Mouse (Mus musculus) G1E (cell line): ENCODE data around the gene Kif13a. TPM values are rescaled to one million over a fixed set of nuclear protein-coding genes. Genes with fewer than 3 reads are reported as not detected.

Experiments used
- ATAC-seq: 2 replicates; pipeline ENCODE4 v1.8.0; 2016; ENCODE audit warnings: mild to moderate bottlenecking; ENCODE audit not compliant: insufficient number of reproducible peaks, poor library complexity, low FRiP score, severe bottlenecking; ENCODE audit errors: extremely low read depth
- DNase-seq: peaks from one replicate; pipeline ENCODE4 v3.0.0; 2012; ENCODE audit warnings: low spot score
- H3K27me3 ChIP-seq: 2 replicates; pipeline ENCODE4 v1.6.1; 2012; ENCODE audit warnings: mild to moderate bottlenecking, low read length, inconsistent platforms; ENCODE audit not compliant: insufficient read depth
- H3K36me3 ChIP-seq: replicated peaks from 2 replicates; pipeline ENCODE3; 2012; ENCODE audit warnings: mild to moderate bottlenecking, inconsistent platforms
- H3K4me1 ChIP-seq: 2 replicates; pipeline ENCODE4 v1.6.1; 2012; ENCODE audit warnings: low read depth, low read length, inconsistent platforms, mixed read lengths; ENCODE audit not compliant: insufficient read depth
- H3K4me3 ChIP-seq: 2 replicates; pipeline ENCODE4 v1.5.1; 2012; ENCODE audit warnings: low read depth, mild to moderate bottlenecking, inconsistent platforms, low read length, moderate library complexity, mixed read lengths
- H3K9me3 ChIP-seq: replicated peaks from 2 replicates; pipeline ENCODE4 v1.6.1; 2012; ENCODE audit warnings: inconsistent platforms
- CTCF ChIP-seq: IDR thresholded peaks from 2 replicates; pipeline ENCODE4 v1.5.1; 2012; ENCODE audit warnings: low read depth, low read length, inconsistent platforms, mixed read lengths
- GATA1 ChIP-seq: IDR thresholded peaks from 2 replicates; pipeline ENCODE4 v1.6.1; 2012; ENCODE audit warnings: borderline replicate concordance, low read length, inconsistent platforms, mixed read lengths
- GATA2 ChIP-seq: IDR thresholded peaks from 2 replicates; pipeline ENCODE4 v1.6.1; 2012; ENCODE audit warnings: low read depth, low read length, inconsistent platforms, borderline replicate concordance
- POLR2AphosphoS5 ChIP-seq: IDR thresholded peaks from 2 replicates; pipeline ENCODE4 v1.6.1; 2012; ENCODE audit warnings: low read depth, low read length, inconsistent platforms; ENCODE audit not compliant: insufficient replicate concordance
- TAL1 ChIP-seq: conservative IDR thresholded peaks from 2 replicates; pipeline ENCODE4 v1.6.1; 2012; ENCODE audit warnings: low read depth, low read length, inconsistent platforms, mixed read lengths
- polyA plus RNA-seq: library from polyadenylated mRNA; stranded (reverse); fragments of >175 nt; gene quantifications from 2 replicates; pipeline ENCODE4 v1.2.3, GENCODE M21; 2012
- total RNA-seq, 2 experiments: library from RNA; stranded (forward) in 1 of 2; stranded (reverse) in 1 of 2; fragments of 200-1000 nt in 1 of 2; fragments of >200 nt in 1 of 2; fragmentation: Nextera tagmentation in 1 of 2; gene quantifications; 2 replicates each; pipeline ENCODE4 v1.2.3; 2014 to 2017

Gene Kif13a
- total and polyA plus RNA-seq, 3 experiments = 0.16 TPM; not detected in 2

DNA sequence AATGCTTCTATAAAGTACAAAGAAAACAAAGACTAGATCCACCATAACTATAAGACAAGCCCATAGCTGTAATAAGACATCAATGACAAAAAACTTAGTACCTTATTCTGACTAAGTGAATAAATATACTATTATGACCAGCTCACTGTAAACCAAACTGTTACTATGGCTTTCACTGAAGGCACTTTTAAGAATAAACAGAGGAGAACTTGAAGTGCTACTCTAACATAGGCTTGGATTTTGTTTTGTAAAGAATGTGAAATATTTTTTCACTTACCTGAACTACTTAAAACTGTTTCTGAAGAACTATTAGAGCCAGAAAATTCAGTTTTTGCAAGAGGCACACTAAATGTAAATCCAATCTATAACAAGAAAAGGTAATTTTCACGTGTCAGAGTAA is 230.3 kb downstream of the Kif13a start:
- H3K4me1 ChIP-seq = peaks cover 26% of the 10 kb centered on the region
- H3K27me3 ChIP-seq = no peaks in the 10 kb centered on the region
- no peaks in the 10 kb centered on the region for H3K9me3 ChIP-seq
- DNase-seq (no peak), ATAC-seq (no peak)
- H3K4me3 ChIP-seq = no peak overlapping the region
- TF ChIP-seq POLR2AphosphoS5 = no peak
- no peak for TF ChIP-seq GATA2
- TF ChIP-seq GATA1 = no peak
- TF ChIP-seq CTCF = no peak
- no peak for TF ChIP-seq TAL1
- peaks cover 71% of the 10 kb centered on the region for H3K36me3 ChIP-seq

Other genes starting within 250 kb of the Kif13a start
- 186 and 235 TPM in 2 replicates for gene Nup153, start 201.9 kb downstream of the Kif13a start, total RNA-seq (2014; fragmentation: Nextera tagmentation)
- 89.2 and 92.3 TPM in 2 replicates for gene Nup153, start 201.9 kb downstream of the Kif13a start, total RNA-seq (2017)
- gene Nup153, start 201.9 kb downstream of the Kif13a start, polyA plus RNA-seq = 21.1 and 24.8 TPM in 2 replicates
- not detected in 2 replicates for gene Nhlrc1, start 85.0 kb upstream of the Kif13a start, total RNA-seq (2014; fragmentation: Nextera tagmentation)
- gene Nhlrc1, start 85.0 kb upstream of the Kif13a start, total RNA-seq (2017) = 0.05 TPM in 1 of 2 replicates, not detected in the other
- gene Nhlrc1, start 85.0 kb upstream of the Kif13a start, polyA plus RNA-seq = not detected in 2 replicates
- gene Kdm1b, start 113.6 kb upstream of the Kif13a start, total RNA-seq (2014; fragmentation: Nextera tagmentation) = 8.7 and 9.3 TPM in 2 replicates
- 12.7 and 15.2 TPM in 2 replicates for gene Kdm1b, start 113.6 kb upstream of the Kif13a start, total RNA-seq (2017)
- 2.6 and 2.8 TPM in 2 replicates for gene Kdm1b, start 113.6 kb upstream of the Kif13a start, polyA plus RNA-seq
- gene Tpmt, start 114.9 kb upstream of the Kif13a start, total RNA-seq (2014; fragmentation: Nextera tagmentation) = 10.1 and 15.1 TPM in 2 replicates
- gene Tpmt, start 114.9 kb upstream of the Kif13a start, total RNA-seq (2017) = 6.7 and 11.4 TPM in 2 replicates
- gene Tpmt, start 114.9 kb upstream of the Kif13a start, polyA plus RNA-seq = 0.16 and 0.18 TPM in 2 replicates
- 382 and 385 TPM in 2 replicates for gene Dek, start 176.3 kb upstream of the Kif13a start, total RNA-seq (2014; fragmentation: Nextera tagmentation)
- 390 and 495 TPM in 2 replicates for gene Dek, start 176.3 kb upstream of the Kif13a start, total RNA-seq (2017)
- gene Dek, start 176.3 kb upstream of the Kif13a start, polyA plus RNA-seq = 968 and 1,197 TPM in 2 replicates
- 7.8 and 8.5 TPM in 2 replicates for gene Rnf144b, start 192.8 kb upstream of the Kif13a start, total RNA-seq (2014; fragmentation: Nextera tagmentation)
- 4.2 and 4.6 TPM in 2 replicates for gene Rnf144b, start 192.8 kb upstream of the Kif13a start, total RNA-seq (2017)
- 0.54 and 1.1 TPM in 2 replicates for gene Rnf144b, start 192.8 kb upstream of the Kif13a start, polyA plus RNA-seq